Mouse (Mus musculus): ENCODE measurements around the gene Cel.
A peak's percentile ranks its signal among the peaks of the same experiment; 100 is the strongest.

- TF ChIP-seq RCOR1 (conservative IDR thresholded peaks at IDR 0.05; ENCODE audit: low read depth, low read length) (no peak), CTCF (conservative IDR thresholded peaks at IDR 0.05 in 1 of 2, IDR thresholded peaks at IDR 0.05 in 1 of 2; ENCODE audit: low read depth in 2 of 2, low read length in 2 of 2) (peak; percentile 82 to 94), SIN3A (IDR thresholded peaks at IDR 0.05; ENCODE audit: low read length) (no peak), EP300 (IDR thresholded peaks at IDR 0.05; ENCODE audit: low read length) (no peak), BHLHE40 (IDR thresholded peaks at IDR 0.05; ENCODE audit: low read depth, low read length) (no peak), ZKSCAN1 (IDR thresholded peaks at IDR 0.05; ENCODE audit: borderline replicate concordance, low read depth, low read length) (no peak), USF2 (conservative IDR thresholded peaks at IDR 0.05; ENCODE audit: low read depth, low read length) (no peak), POLR2AphosphoS2 (IDR thresholded peaks at IDR 0.05; ENCODE audit: low read depth, low read length) (no peak), MAX (IDR thresholded peaks at IDR 0.05; ENCODE audit: low read length) (no peak), POLR2A (IDR thresholded peaks at IDR 0.05; ENCODE audit: low read depth, low read length) (no peak), MXI1 (IDR thresholded peaks at IDR 0.05; ENCODE audit: low read depth, low read length) (no peak)
These were observed 29.6 kb upstream of the Cel start for GRCm38 (mm10) chr2:28592809-28593208.

Data from CH12.LX (cell line).